Mouse (Mus musculus) fibroblast of lung, adult 2 months (primary cell): ENCODE measurements around the gene Olfr221.

Source experiments
- DNase-seq: peaks from one replicate; pipeline ENCODE4 v3.0.0-alpha.2; 2011; ENCODE audit warnings: low read depth

Gene Olfr221

GRCm38 (mm10) chr14:52003981-52004495, 38.2 kb downstream of the Olfr221 start:
- DNase-seq = peak; percentile 49

- no peak for DNase-seq
Observed at GRCm38 (mm10) chr14:51997483-51997882, 44.8 kb downstream of the Olfr221 start.

DNA sequence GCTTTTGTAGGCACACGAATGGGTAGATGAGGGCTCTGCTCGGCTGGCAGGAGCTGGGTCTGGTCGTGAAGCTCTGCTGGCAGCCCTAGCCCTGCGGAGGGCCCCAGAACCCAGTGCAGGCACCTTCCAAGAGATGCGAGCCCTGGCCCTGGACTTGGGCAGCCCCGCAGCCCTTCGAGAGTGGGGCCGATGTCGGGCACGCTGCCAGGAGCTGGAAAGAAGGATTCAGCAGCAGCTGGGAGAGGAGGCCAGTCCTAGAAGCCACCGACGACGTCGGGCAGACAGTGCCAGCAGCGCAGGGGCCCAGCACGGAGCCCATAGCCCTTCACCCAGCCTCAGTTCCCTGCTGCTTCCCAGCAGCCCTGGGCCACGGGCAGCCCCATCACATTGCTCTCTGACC, 45.4 kb downstream of the Olfr221 start:
- no peak for DNase-seq

GRCm38 (mm10) chr14:51996231-51996841, 45.9 kb downstream of the Olfr221 start:
- DNase-seq = no peak

- DNase-seq = no peak
Observed at GRCm38 (mm10) chr14:51995219-51995871, 46.9 kb downstream of the Olfr221 start.

GRCm38 (mm10) chr14:51994453-51994852, 47.8 kb downstream of the Olfr221 start:
- DNase-seq = no peak

DNA sequence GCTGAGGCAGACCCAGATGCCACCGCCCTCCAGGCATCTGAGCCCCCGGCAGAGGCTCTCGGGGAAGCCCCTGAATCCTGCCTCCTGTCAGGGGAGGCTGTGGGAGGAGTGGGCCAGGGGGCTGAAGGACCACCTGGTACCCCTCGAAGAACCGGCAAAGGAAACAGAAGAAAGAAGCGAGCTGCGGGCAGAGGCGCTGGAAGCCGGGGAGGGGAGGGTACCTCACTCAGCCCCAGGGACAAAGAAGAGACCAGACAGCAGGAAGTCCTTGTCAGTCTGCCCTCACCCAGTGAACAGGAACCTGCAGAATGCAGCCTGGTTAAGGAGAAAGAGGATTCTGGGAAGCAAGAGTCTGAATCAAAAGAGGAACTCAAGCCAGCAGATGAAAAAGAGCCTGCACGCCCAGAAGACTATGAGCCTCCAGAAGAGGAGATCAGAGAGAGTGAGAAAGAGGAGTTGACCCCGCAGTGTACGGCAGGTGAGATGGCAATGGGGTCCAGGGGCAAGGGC, 52.7 kb downstream of the Olfr221 start:
- no peak for DNase-seq

- no peak for DNase-seq
Observed at GRCm38 (mm10) chr14:51988731-51989130, 53.5 kb downstream of the Olfr221 start.

GRCm38 (mm10) chr14:51987177-51987576, 55.1 kb downstream of the Olfr221 start:
- DNase-seq = no peak

DNA sequence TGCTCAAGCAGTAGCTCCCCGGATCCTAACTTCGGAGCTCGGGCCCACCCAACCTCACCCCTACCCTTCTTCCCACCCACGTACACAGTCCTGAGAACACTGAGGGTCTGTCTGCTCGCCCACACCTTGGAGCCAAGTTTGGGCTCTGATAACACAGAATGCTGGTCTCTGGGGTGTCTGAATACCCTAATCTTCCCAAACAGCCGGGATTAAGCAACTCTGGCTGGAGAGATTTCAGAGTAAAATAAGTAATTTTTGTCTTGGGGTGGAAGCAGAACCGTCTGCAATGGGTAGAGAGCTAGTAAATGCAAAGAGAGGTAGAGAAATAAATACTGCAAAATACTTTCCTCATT, 56.1 kb downstream of the Olfr221 start:
- no peak for DNase-seq

DNA sequence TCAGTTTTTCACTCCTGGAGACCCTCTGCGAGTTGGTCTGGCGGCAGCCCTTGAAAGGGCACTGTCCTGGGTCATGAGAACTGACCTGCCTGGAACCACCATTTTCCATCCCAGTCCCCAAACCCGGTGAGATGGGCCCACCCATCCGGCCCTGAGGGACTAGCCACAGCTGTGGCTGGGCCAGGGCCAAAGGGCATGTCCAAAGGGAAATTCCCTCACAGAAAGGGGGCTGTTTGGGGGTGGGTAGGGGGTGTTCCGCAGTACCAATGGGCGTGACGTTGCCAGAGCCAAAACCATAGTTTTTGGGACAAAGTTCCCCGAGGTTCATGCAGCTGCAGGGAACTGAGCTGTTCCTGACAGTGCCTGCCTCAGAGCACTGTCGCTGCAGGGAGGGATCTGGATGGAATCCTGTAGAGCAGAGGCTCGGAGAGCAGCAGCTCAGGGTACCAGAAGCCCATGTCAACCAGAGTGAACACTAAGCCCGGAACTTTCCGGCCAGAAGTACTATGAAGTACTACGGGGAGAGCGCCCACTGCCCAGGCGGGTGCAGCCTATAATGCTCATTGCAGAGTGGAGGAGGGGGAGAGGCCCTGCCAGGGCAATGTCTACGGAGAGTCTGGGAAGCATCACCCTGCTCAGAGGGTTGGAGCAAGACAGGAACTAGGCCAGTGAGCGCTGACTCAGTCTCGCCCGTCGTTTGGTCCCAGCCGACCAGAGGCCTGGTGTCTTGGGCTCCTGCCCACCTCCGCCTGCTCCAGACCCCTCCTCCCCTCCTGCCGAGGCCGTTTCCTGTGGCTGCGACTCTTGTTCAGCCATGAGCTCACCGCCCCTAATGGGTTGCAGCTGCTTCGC, 56.7 kb downstream of the Olfr221 start:
- DNase-seq = peak; percentile 95

DNA sequence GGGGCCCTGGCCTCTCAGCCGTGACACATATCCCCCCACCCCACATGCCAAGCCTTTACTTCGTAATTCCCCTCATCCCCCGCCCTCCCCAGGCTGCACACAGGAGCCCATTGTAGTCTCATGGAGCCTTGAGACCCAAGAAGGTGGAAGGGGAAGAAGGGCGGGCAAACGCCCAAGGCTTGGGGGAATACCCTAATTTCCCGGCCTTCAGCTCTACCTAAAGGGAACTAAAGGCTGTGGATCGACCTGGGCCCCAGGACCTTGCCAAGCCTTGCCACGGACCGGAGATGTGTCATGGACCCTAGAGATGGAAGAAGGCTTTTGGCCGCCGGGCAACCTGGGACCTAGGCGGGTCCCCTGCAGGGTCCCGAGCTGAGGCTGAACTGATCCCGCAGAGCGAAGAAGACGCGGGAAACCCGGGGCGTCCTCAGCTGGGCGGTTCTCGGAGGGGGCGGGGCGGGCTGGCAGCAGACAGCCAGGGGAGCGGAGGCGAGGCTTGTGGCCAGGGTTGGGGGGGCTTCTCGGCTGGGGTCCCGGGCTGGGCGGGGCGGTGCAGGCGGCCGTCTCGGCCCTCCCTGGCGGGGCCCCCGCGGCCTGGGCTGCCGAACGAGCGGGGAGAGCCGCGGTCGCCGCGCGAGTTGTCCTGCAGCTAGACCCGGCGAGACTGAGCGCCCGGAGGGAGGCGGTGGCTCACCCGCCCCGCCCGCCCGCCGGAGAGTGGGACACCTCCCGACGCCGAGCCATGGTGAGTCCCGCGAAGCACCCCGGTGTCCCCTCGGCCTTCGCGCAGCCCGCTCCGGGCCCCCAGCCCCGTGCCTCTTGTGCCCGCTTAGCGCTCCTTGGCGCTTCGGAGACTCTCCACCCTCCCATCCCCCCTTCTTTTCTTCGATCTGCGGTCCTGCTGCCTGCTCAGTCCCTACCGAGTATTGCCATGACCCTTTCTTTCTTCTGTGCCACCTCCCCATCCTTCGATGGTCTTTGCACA, 57.7 kb downstream of the Olfr221 start, which contains the start of gene Arhgef40:
Arhgef40 (plus strand) TSS at position 473 of the 985 bp plus-strand sequence.
- no peak for DNase-seq
